Mouse (Mus musculus) embryonic facial prominence, embryonic 14.5 days (tissue): ENCODE results near the gene Ptprq. TPM values are rescaled to one million over a fixed set of nuclear protein-coding genes. Genes with fewer than 3 reads are reported as not detected.

Experiments
- ATAC-seq: fragments of 200-750 bp; cut with Nextera tagmentation; 2 replicates; pipeline ENCODE4 v1.8.0; 2017; ENCODE audit warnings: low read depth, moderate number of reproducible peaks, moderate TSS enrichment
- DNase-seq: peaks from one replicate; pipeline ENCODE4 v3.0.0-alpha.2; 2015; ENCODE audit warnings: low spot score
- H3K27ac ChIP-seq: fragments of 300-500 bp; sonication (generic); replicated peaks from 2 replicates; pipeline ENCODE4 v1.5.1; 2014; ENCODE audit warnings: low read depth, mild to moderate bottlenecking, low read length, moderate library complexity
- H3K27me3 ChIP-seq: fragments of 300-500 bp; sonication (generic); replicated peaks from 2 replicates; pipeline ENCODE4 v1.6.1; 2014; ENCODE audit warnings: low read length; ENCODE audit not compliant: control insufficient read depth, insufficient read depth
- H3K36me3 ChIP-seq: fragments of 300-500 bp; sonication (generic); 2 replicates; pipeline ENCODE4 v1.6.1; 2014; ENCODE audit warnings: low read length, mixed read lengths; ENCODE audit not compliant: control insufficient read depth, insufficient read depth
- H3K4me1 ChIP-seq: fragments of 300-500 bp; sonication (generic); 2 replicates; pipeline ENCODE4 v1.6.1; 2014; ENCODE audit warnings: antibody characterized with exemption, low read length; ENCODE audit not compliant: control insufficient read depth, insufficient read depth
- H3K4me2 ChIP-seq: fragments of 300-500 bp; sonication (generic); 2 replicates; pipeline ENCODE4 v1.6.1; 2014; ENCODE audit warnings: low read depth, mild to moderate bottlenecking, low read length, moderate library complexity, mixed read lengths
- H3K4me3 ChIP-seq: fragments of 300-500 bp; sonication (generic); 2 replicates; pipeline ENCODE4 v1.5.1; 2014; ENCODE audit warnings: low read depth, mild to moderate bottlenecking, low read length
- H3K9ac ChIP-seq: fragments of 300-500 bp; sonication (generic); 2 replicates; pipeline ENCODE4 v1.6.1; 2014; ENCODE audit warnings: low read depth, mild to moderate bottlenecking, low read length, moderate library complexity, mixed read lengths
- H3K9me3 ChIP-seq: fragments of 300-500 bp; sonication (generic); 2 replicates; pipeline ENCODE4 v1.6.1; 2016; ENCODE audit warnings: low read length; ENCODE audit not compliant: control insufficient read depth
- WGBS: fragments of 180-500 bp; shearing (Covaris S2); extraction: QIAGEN DNeasy Blood & Tissue Kit; methylation state at CpG from one replicate; pipeline ENCODE4 v1.1.7; 2014; 5-methylcytosine and 5-hydroxymethylcytosine counted together
- polyA plus RNA-seq: library from polyadenylated mRNA; unstranded; fragments of >200 nt; fragmentation: Nextera tagmentation; extraction: Ambion mirVana; gene quantifications from 2 replicates; pipeline ENCODE4 v1.2.1, GENCODE M21; 2014

Ptprq gene
- polyA plus RNA-seq, 1 experiment from 2014 or later, result 0.39 TPM

DNA sequence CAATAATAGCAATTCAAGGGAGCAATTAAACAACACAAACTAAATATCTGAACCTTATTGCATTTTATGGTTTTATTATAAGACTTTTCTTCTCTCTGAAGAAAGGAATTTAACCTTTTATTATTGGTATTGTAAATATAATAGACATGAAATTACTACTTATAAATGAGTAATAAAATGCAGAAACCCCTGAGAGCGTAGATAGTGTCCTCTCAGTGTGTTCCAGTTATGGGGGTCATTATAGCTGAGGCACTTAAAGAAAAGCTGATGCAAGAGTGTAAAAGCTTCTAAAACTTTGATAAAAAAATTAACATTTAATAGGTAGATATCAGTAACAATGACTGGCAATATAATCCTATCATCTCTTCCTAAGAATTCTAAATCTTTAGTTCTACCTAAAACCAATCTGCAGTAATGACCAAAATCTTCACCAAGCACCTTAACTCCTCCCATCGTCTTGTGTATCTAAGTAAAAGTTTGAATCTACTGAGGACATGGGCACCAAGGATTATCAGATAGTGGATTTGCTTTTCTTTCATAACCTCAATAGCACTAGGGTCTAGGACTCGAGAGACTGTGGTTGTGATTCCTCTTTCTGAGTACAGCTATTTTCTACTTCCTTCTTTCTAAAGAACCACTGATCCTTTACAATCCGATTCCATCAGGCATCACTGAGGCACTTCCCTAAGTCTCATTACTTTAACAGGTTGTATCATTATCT, 51.3 kb downstream of the Ptprq start:
- H3K27ac ChIP-seq, result no peak overlapping the region
- no peak for ATAC-seq
- no peak for DNase-seq

DNA sequence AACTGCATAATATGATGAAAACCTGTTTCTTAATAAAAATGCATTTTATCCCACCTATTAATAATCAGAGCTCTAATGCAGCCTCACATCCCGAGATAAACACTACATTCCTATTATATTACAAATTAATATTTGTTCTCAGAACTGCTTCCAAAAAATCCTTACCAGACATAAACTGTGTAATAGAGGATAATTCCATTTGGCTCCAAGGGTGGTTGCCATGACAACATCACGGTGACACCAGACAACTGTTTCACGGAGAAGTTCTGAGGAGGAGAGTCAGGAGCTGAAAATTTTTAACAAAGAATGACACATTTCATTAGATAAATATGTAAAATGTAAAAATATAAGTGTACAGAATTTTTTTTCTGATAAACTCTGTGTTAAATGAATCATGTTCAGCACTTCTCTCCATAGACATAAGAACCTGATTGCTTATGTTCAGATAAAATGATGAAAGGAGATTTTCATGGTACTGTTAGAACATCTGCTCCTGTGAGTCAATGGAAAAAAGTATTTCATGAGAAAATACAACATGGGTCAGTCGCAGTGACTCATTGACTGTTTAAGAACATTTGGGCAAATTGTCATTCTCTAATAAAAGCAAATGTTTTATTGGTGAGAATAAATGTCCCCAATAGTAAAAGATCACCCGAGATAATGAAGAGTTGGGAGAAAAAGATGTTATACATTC, 57.3 kb downstream of the Ptprq start:
- Histone ChIP-seq H3K4me3 (no peak overlapping the region), H3K4me2 (no peak overlapping the region), H3K4me1 (no peaks in the 10 kb centered on the region), H3K27me3 (no peaks in the 10 kb centered on the region), H3K36me3 (no peaks in the 10 kb centered on the region), H3K9ac (no peak overlapping the region), H3K27ac (no peak overlapping the region), H3K9me3 (0 out of 2 replicates have a peak, but pooled peaks cover 2% of the 10 kb centered on the region)
- DNase-seq, result peak; percentile 80
- ATAC-seq, result peak; percentile 82; the same call in 1 of the 2 replicates
- 40% methylated on average over 5 of the region's 5 CpGs for WGBS

More for the DNA sequence above, 51.3 kb downstream of the Ptprq start:
- Histone ChIP-seq H3K4me3 (no peak overlapping the region), H3K4me1 (no peaks in the 10 kb centered on the region), H3K9me3 (no peaks in the 10 kb centered on the region), H3K36me3 (no peaks in the 10 kb centered on the region), H3K9ac (no peak overlapping the region), H3K4me2 (no peak overlapping the region), H3K27me3 (no peaks in the 10 kb centered on the region)
- whole genome bisulfite sequencing, result 81% methylated on average over 4 of the region's 4 CpGs

DNA sequence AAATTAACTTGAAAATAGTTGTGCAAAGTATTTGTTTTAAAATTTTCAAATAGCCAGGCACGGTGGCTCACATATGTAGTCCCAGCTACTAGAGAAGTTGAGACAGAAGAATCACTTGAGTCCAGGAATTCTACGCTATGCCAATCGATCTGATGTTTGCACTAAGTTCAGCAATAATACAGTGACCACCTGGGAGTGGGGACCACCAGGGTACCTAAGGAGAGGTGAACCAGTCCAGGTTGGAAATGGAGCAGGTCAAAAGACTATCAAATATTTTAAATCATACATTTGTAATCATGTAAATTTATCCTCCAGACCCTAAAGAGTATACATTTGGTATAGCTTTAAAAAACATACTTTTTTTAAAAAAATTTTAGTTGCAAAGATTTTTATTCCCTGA, 57.9 kb downstream of the Ptprq start:
- Histone ChIP-seq H3K27ac (no peak overlapping the region), H3K4me1 (no peaks in the 10 kb centered on the region), H3K9me3 (0 out of 2 replicates have a peak, but pooled peaks cover 2% of the 10 kb centered on the region), H3K4me2 (no peak overlapping the region), H3K9ac (no peak overlapping the region), H3K4me3 (no peak overlapping the region), H3K27me3 (no peaks in the 10 kb centered on the region), H3K36me3 (no peaks in the 10 kb centered on the region)
- no peak for DNase-seq
- no peak for ATAC-seq
- 78% methylated on average over 3 of the region's 3 CpGs for WGBS

DNA sequence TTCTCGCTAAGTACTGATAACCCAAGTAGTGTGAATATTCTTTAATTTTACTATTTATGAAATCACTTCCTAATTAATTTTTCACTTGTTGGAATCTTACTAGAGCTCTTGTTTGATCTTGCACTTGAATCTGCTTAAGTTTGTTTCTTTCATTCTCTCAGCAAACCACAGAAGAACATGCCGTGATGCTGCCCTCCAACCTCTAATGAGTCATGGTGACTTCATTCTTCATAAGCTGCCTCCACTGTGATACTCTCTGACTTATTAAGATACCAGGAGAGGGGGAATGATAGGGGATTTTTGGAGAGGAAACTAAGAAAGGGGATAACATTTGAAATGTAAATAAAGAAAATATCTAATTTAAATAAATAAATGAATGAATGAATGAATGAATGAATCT, 60.7 kb downstream of the Ptprq start:
- DNase-seq (no peak), ATAC-seq (no peak)
- Histone ChIP-seq H3K9me3 (0 out of 2 replicates have a peak, but pooled peaks cover 2% of the 10 kb centered on the region), H3K4me2 (no peak overlapping the region), H3K4me1 (no peaks in the 10 kb centered on the region), H3K9ac (no peak overlapping the region), H3K27me3 (no peaks in the 10 kb centered on the region), H3K4me3 (no peak overlapping the region), H3K27ac (no peak overlapping the region), H3K36me3 (no peaks in the 10 kb centered on the region)
- WGBS, result 94% methylated on average over 2 of the region's 2 CpGs

DNA sequence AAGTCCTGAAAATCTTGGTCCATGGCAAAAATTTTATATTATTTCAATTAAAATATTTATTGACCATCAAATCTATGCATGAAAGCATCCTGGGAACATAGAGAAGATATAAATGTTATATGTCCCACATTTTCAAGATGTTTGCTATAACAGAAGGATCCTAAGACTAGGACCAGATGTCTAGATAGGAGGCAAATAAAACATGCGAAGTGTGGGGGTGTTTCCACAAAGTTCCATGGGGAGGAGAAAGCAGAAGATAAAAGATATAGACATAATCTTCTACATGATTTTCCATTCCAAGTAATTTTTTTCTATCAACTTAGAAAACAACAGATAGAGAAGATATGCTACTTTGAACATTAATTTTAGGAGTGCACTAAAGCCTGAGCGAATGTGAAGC, 70.2 kb downstream of the Ptprq start:
- Histone ChIP-seq H3K4me2 (no peak overlapping the region), H3K4me3 (no peak overlapping the region), H3K27me3 (no peaks in the 10 kb centered on the region), H3K4me1 (no peaks in the 10 kb centered on the region), H3K9ac (no peak overlapping the region), H3K9me3 (no peaks in the 10 kb centered on the region), H3K36me3 (no peaks in the 10 kb centered on the region), H3K27ac (no peak overlapping the region)
- ATAC-seq (no peak), DNase-seq (no peak)
- WGBS, result 87% methylated on average over 2 of the region's 2 CpGs

DNA sequence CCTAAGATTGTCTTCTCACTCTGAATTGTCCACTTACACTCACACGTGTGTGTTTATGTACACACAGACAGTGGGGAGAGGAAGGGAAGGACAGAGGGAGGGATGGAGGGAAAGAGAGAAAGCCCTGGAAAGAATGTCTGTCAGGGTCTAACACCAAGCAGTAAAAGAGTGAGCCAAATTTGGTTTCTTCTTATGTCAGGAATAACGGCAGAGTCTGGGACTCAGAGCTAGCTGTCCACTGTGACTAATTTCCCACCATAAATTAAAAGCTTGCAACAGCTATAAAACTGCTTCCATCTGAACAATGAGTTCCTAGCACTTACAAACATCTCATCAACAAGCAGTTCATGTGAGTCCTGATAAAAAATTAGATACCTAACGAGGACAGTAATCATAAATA, 91.7 kb downstream of the Ptprq start:
- 62% methylated on average over 3 of the region's 3 CpGs for WGBS

DNA sequence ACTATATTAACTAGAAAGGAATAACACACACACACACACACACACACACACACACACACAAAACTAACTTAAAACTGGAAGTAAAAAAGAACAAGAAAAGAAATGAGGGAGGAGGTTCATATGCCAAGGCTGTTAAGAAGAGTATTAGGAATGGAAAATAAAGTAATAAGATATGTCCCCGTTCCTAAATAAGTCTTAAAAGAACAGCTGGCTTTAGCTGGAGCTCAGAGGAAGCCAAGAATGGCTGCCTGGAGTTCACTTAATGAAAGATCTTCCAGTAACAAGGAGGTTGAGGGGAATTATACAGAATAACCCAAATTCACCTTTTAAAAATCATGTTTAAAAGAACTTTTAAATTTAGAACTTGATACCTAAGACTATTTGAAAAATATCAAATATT, 93.2 kb downstream of the Ptprq start:
- Histone ChIP-seq H3K9me3 (no peaks in the 10 kb centered on the region), H3K36me3 (no peaks in the 10 kb centered on the region), H3K4me2 (no peak overlapping the region), H3K4me3 (no peak overlapping the region), H3K9ac (no peak overlapping the region), H3K27me3 (no peaks in the 10 kb centered on the region), H3K4me1 (no peaks in the 10 kb centered on the region), H3K27ac (no peak overlapping the region)
- no peak for ATAC-seq
- 36% methylated on average over 1 of the region's 1 CpGs for WGBS
- peak; percentile 63 for DNase-seq

More for the DNA sequence above, 91.7 kb downstream of the Ptprq start:
- H3K4me2 ChIP-seq, result no peak overlapping the region
- H3K27me3 ChIP-seq, result no peaks in the 10 kb centered on the region
- H3K27ac ChIP-seq, result no peak overlapping the region
- ATAC-seq (no peak), DNase-seq (no peak)
- no peaks in the 10 kb centered on the region for H3K9me3 ChIP-seq
- H3K4me1 ChIP-seq, result no peaks in the 10 kb centered on the region
- no peaks in the 10 kb centered on the region for H3K36me3 ChIP-seq
- no peak overlapping the region for H3K4me3 ChIP-seq
- no peak overlapping the region for H3K9ac ChIP-seq

DNA sequence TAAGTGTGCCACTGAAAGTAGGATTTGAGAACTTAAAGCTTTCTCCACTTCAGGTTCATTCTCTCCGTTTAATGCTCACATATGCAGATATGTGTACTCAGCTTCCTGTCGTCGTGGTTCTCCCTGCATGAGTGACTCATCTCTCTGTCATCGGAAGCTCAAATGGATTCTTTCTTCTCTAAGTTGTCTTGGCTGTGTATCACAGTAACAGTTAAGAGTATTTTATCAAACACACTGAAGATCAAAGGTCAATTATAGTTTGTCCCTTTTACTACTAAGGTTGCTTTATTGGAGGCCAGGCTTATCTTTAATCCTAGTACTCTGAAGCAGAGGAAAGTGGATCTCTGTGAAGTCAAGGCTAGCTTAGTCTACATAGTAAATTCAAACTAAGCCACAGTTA, 95.6 kb downstream of the Ptprq start:
- no peak overlapping the region for H3K27ac ChIP-seq
- ATAC-seq, result no peak
- no peak overlapping the region for H3K4me2 ChIP-seq
- no peak for DNase-seq
- 76% methylated on average over 4 of the region's 4 CpGs for WGBS
- H3K36me3 ChIP-seq, result no peaks in the 10 kb centered on the region
- no peaks in the 10 kb centered on the region for H3K9me3 ChIP-seq
- H3K4me3 ChIP-seq, result no peak overlapping the region
- no peaks in the 10 kb centered on the region for H3K27me3 ChIP-seq
- H3K9ac ChIP-seq, result no peak overlapping the region
- no peaks in the 10 kb centered on the region for H3K4me1 ChIP-seq
